Mouse (Mus musculus) liver, postnatal 0 days (tissue): ENCODE measurements at regions not wholly inside any gene's neighbourhood (a gene's known extent, or its start where the extent isn't known, plus 50 kb on each side); places are given as distances from the start of the nearest gene placed in this dataset.

Source experiments
- ATAC-seq: fragments of 200-750 bp; cut with Nextera tagmentation; 2 replicates; pipeline ENCODE4 v1.8.0; 2017; ENCODE audit warnings: mild to moderate bottlenecking, moderate library complexity
- DNase-seq: peaks from one replicate; pipeline ENCODE4 v3.0.0-alpha.2; 2016
- H3K27ac ChIP-seq: fragments of 300-500 bp; sonication (generic); 2 replicates; pipeline ENCODE4 v1.5.1; 2014; ENCODE audit warnings: antibody characterized with exemption, moderate library complexity, mild to moderate bottlenecking, low read depth
- H3K27me3 ChIP-seq: fragments of 300-500 bp; sonication (generic); 2 replicates; pipeline ENCODE4 v1.6.1; 2014; ENCODE audit warnings: low read length, control low read depth, mixed read lengths; ENCODE audit not compliant: insufficient read depth
- H3K36me3 ChIP-seq: fragments of 300-500 bp; sonication (generic); replicated peaks from 2 replicates; pipeline ENCODE4 v1.6.1; 2014; ENCODE audit warnings: mild to moderate bottlenecking, control low read depth, low read length, moderate library complexity, mixed read lengths; ENCODE audit not compliant: insufficient read depth
- H3K4me1 ChIP-seq: fragments of 300-500 bp; sonication (generic); 2 replicates; pipeline ENCODE4 v1.6.1; 2014; ENCODE audit warnings: antibody characterized with exemption, mild to moderate bottlenecking, control low read depth; ENCODE audit not compliant: insufficient read depth
- H3K4me2 ChIP-seq: fragments of 300-500 bp; sonication (generic); 2 replicates; pipeline ENCODE4 v1.6.1; 2014; ENCODE audit warnings: low read depth, mild to moderate bottlenecking, low read length, moderate library complexity, mixed read lengths
- H3K4me3 ChIP-seq: fragments of 300-500 bp; sonication (generic); 2 replicates; pipeline ENCODE4 v1.5.1; 2014; ENCODE audit warnings: low read depth, low read length
- H3K9ac ChIP-seq: fragments of 300-500 bp; sonication (generic); replicated peaks from 2 replicates; pipeline ENCODE4 v1.6.1; 2014; ENCODE audit warnings: mild to moderate bottlenecking, moderate library complexity
- H3K9me3 ChIP-seq: fragments of 300-500 bp; sonication (generic); 2 replicates; pipeline ENCODE4 v1.6.1; 2016; ENCODE audit warnings: mild to moderate bottlenecking, control low read depth, low read length, mixed read lengths
- CTCF ChIP-seq: sonication (generic); IDR thresholded peaks from 2 replicates; pipeline ENCODE4 v1.5.1; 2016; ENCODE audit warnings: antibody characterized with exemption, low read depth
- EP300 ChIP-seq: IDR thresholded peaks from 2 replicates; pipeline ENCODE4 v1.6.1; 2016; ENCODE audit warnings: antibody characterized with exemption, low read depth, mild to moderate bottlenecking
- WGBS: fragments of 180-500 bp; shearing (Covaris S2); extraction: QIAGEN DNeasy Blood & Tissue Kit; methylation state at CpG from one replicate; pipeline ENCODE4 v1.1.7; 2014; ENCODE audit not compliant: insufficient replicate concordance; 5-methylcytosine and 5-hydroxymethylcytosine counted together

GRCm38 (mm10) chr1:183611966-183612694 lies 194.1 kb downstream of the Hhipl2 start:
- no peak overlapping the region for H3K4me2 ChIP-seq
- no peaks in the 10 kb centered on the region for H3K36me3 ChIP-seq
- no peaks in the 10 kb centered on the region for H3K9me3 ChIP-seq
- no peaks in the 10 kb centered on the region for H3K4me1 ChIP-seq
- WGBS = 77% methylated on average over 8 of the region's 8 CpGs
- no peaks in the 10 kb centered on the region for H3K27me3 ChIP-seq
- DNase-seq = no peak
- TF ChIP-seq EP300 = no peak
- TF ChIP-seq CTCF = no peak
- no peak for ATAC-seq
- no peak overlapping the region for H3K4me3 ChIP-seq
- H3K9ac ChIP-seq = no peak overlapping the region
- H3K27ac ChIP-seq = no peak overlapping the region

GRCm38 (mm10) chr1:183619451-183620059 lies 201.5 kb downstream of the Hhipl2 start:
- Histone ChIP-seq H3K4me1 (no peaks in the 10 kb centered on the region), H3K36me3 (no peaks in the 10 kb centered on the region), H3K4me3 (no peak overlapping the region), H3K4me2 (no peak overlapping the region), H3K27me3 (no peaks in the 10 kb centered on the region), H3K9me3 (no peaks in the 10 kb centered on the region), H3K9ac (no peak overlapping the region), H3K27ac (no peak overlapping the region)
- TF ChIP-seq CTCF (no peak), EP300 (no peak)
- DNase-seq (no peak), ATAC-seq (no peak)
- 73% methylated on average over 9 of the region's 9 CpGs for WGBS

DNA sequence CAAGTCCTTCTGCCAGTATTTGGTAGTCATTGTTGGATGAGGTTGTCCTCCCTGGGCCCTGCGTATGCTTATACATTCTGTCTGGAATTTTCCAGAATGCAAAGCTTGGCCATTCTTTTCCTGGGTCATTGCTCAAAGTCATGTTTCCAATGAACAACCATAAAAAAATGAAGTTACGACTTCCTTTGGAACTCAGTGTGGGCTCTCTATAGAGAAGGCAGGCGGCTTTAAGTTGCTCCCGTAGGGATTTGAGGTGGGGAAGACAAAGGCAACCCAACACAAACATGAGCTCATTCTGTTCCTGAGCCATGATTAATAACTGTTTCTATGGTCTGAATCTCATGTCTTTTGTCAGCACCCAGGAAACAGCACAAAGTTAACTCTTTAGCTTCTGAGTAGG lies 204.3 kb downstream of the Hhipl2 start:
- WGBS = 76% methylated on average over 4 of the region's 4 CpGs
- Histone ChIP-seq H3K27me3 (no peaks in the 10 kb centered on the region), H3K9ac (no peak overlapping the region), H3K9me3 (no peaks in the 10 kb centered on the region), H3K4me2 (no peak overlapping the region), H3K4me3 (no peak overlapping the region), H3K36me3 (no peaks in the 10 kb centered on the region), H3K27ac (no peak overlapping the region), H3K4me1 (no peaks in the 10 kb centered on the region)
- DNase-seq (no peak), ATAC-seq (no peak)
- TF ChIP-seq CTCF (no peak), EP300 (no peak)

- H3K9me3 ChIP-seq = no peaks in the 10 kb centered on the region
- H3K36me3 ChIP-seq = no peaks in the 10 kb centered on the region
- TF ChIP-seq EP300 (no peak), CTCF (no peak)
- 55% methylated on average over 1 of the region's 1 CpGs for WGBS
- H3K9ac ChIP-seq = no peak overlapping the region
- H3K4me1 ChIP-seq = no peaks in the 10 kb centered on the region
- H3K27ac ChIP-seq = no peak overlapping the region
- ATAC-seq = no peak
- no peak overlapping the region for H3K4me3 ChIP-seq
- DNase-seq = no peak
- no peaks in the 10 kb centered on the region for H3K27me3 ChIP-seq
- H3K4me2 ChIP-seq = no peak overlapping the region
Measured at GRCm38 (mm10) chr1:183624266-183624665, 206.3 kb downstream of the Hhipl2 start.

DNA sequence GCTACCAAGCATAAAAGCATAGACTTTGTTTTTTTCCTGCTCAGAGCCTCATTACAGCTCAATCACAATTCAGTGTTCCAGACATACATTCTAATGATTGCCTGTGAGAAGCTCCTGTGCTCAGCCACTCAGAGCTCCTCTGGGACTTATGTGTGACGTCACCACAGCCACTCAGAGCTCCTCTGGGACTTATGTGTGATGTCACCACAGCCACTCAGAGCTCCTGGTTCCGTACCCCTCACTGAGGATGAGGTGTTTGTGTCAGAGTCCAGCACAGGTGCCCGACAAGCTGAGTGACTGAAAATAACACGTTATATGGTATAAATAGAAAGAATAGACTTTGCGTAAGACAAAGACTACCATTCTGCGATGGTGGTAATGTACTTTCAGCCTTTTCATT lies 215.8 kb downstream of the Hhipl2 start:
- Histone ChIP-seq H3K4me1 (no peaks in the 10 kb centered on the region), H3K4me3 (no peak overlapping the region), H3K27me3 (no peaks in the 10 kb centered on the region)

GRCm38 (mm10) chr1:183634836-183635235 lies 216.8 kb downstream of the Hhipl2 start:
- H3K9ac ChIP-seq = no peak overlapping the region
- 80% methylated on average over 1 of the region's 1 CpGs for WGBS

More for the DNA sequence above, 215.8 kb downstream of the Hhipl2 start:
- TF ChIP-seq EP300 = no peak
- ATAC-seq (no peak), DNase-seq (no peak)
- H3K9ac ChIP-seq = no peak overlapping the region
- H3K36me3 ChIP-seq = no peaks in the 10 kb centered on the region
- H3K27ac ChIP-seq = no peak overlapping the region
- 72% methylated on average over 6 of the region's 6 CpGs for WGBS
- H3K9me3 ChIP-seq = no peaks in the 10 kb centered on the region
- H3K4me2 ChIP-seq = no peak overlapping the region

DNA sequence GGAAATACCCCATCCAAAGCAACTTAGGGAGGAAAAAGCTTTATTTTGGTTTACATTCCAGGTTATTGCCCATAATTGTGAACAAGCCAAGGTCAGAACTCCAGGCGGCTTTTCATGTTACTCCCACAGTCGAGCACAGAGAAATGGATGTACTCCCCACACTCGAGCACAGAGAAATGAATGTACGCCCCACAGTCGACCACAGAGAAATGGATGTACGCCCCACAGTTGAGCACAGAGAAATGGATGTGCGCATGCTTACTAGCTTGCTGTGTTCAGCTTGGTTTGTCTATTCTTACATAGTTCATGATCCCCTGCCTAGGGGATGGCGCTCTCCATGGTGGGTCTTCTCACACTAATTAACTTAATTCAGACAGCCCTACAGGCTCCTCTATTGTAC lies 219.2 kb downstream of the Hhipl2 start:
- Histone ChIP-seq H3K4me1 (no peaks in the 10 kb centered on the region), H3K27me3 (no peaks in the 10 kb centered on the region), H3K36me3 (no peaks in the 10 kb centered on the region), H3K9me3 (no peaks in the 10 kb centered on the region), H3K4me3 (no peak overlapping the region), H3K27ac (no peak overlapping the region), H3K9ac (no peak overlapping the region), H3K4me2 (no peak overlapping the region)
- 83% methylated on average over 8 of the region's 8 CpGs for WGBS
- no peak for TF ChIP-seq CTCF
- no peak for TF ChIP-seq EP300
- DNase-seq (no peak), ATAC-seq (no peak)

More at GRCm38 (mm10) chr1:183634836-183635235, 216.8 kb downstream of the Hhipl2 start:
- Histone ChIP-seq H3K4me2 (no peak overlapping the region), H3K9me3 (no peaks in the 10 kb centered on the region), H3K4me1 (no peaks in the 10 kb centered on the region), H3K27me3 (no peaks in the 10 kb centered on the region), H3K4me3 (no peak overlapping the region), H3K36me3 (no peaks in the 10 kb centered on the region), H3K27ac (no peak overlapping the region)
- TF ChIP-seq CTCF (no peak), EP300 (no peak)
- no peak for DNase-seq
- no peak for ATAC-seq
